Mouse (Mus musculus) embryo, embryonic 10.5 days (tissue): Measurements from ENCODE around the gene Olfml2a.

Source experiments
- DNase-seq: peaks from one replicate; pipeline ENCODE4 v3.0.0-alpha.2; 2015; ENCODE audit warnings: low spot score

Olfml2a gene

DNA sequence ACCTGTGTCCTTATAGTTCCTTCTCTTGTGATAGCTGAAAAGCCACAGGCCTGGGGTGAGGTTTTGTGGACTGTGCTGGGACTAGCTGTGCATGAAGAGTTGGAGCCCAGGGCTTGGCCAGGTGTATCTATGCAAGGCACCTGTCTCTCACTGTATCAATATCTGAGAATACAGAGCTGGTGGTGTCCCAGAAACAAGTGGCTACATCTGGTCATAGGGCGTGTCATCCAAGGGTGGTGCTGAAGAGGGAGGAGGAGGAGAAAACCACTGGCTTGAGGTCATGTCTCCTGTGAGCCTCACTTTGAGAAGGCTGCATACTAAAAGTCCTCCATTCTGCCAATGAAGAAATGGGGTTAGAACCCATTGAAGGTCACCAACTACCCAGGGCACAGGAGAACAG, 6.2 kb downstream of the Olfml2a start:
- DNase-seq = no peak

DNA sequence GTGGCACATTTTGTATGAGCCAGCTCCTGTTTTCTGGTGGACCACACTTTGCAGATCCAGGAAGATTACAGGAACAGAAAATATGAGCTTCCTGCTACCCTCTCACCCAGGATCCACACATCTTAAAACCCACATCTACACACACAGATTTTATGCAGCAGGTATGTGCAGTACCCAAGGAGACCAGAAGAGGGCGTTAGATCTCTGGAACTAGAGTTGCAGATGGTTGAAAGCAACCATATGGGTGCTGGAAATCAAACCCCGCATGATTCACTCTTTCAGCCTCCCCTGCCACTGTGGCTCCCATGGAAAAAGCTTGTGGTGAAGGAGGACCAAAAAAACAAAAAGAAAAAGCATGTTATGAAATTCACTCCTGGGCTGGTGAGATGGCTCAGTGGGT, 7.3 kb downstream of the Olfml2a start:
- DNase-seq = no peak

DNA sequence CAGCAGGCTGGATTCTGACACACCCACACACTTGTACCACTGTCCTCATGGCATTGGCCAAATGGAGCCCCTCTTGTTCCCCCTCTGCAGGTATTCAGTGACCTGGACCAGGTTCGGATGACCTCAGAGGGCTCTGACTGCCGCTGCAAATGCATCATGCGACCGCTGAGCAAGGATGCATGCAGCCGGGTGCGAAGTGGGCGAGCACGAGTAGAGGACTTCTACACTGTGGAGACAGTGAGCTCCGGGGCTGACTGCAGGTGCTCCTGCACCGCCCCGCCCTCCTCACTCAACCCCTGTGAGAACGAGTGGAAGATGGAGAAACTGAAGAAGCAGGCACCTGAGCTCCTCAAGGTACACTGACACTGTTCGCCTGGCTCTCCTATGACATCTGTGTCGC, 9.6 kb downstream of the Olfml2a start:
- no peak for DNase-seq

DNA sequence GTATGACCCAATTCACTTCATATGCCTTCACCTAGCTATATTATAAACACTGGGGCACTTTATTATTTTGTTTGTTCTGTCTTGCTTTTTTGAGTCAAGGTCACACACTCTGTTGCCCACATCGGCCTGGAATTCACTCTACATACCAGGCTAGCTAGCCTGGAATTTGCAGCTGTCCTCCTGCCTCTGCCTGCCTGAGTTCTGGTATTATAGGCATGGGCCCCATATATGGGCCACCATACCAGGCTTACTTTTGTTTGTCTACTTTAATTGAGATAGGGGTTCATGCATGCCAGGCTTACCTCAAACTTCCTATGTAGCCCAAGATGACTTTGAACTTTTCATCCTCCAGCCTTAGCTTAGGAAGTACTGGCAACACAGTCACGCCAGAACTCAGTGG, 10.1 kb downstream of the Olfml2a start:
- DNase-seq = no peak

DNA sequence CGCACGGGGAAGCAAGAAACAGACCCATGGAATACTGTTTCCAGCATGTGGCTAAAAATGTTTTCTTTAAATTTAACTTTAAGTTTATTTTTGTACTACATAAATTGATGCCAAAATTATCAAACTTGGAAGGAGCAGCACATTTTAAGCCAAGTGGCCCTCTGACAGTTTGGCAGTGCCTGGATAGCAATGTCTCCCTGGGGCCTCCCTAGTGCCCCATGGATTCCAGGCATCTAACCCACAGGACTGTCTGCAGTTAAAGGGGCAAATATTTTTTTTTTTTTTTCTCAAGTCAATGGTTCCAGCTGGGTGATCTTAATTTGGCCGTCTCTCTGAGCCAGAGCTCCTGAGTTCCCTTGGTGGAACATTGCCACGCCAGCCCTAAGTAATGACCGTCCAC, 11.4 kb downstream of the Olfml2a start:
- DNase-seq = no peak

DNA sequence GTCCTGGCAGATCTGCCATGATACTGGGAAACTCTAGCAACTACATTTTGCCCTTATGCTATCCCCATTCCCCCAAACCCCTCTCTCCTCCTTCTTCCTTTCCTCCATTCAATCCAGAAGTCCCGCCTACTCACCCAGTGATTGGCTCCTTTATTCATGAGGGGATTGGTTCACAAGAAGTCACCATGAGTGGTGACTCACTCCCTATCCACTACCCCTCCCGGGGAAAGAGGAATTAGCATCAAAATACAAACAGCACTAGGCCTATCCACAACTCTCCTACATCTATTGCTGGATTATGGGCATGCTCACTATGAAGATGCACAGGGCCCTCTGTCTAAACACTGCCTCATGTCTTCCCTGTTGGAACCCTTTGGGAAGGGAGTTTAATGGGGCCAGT, 12.2 kb downstream of the Olfml2a start:
- DNase-seq = no peak

DNA sequence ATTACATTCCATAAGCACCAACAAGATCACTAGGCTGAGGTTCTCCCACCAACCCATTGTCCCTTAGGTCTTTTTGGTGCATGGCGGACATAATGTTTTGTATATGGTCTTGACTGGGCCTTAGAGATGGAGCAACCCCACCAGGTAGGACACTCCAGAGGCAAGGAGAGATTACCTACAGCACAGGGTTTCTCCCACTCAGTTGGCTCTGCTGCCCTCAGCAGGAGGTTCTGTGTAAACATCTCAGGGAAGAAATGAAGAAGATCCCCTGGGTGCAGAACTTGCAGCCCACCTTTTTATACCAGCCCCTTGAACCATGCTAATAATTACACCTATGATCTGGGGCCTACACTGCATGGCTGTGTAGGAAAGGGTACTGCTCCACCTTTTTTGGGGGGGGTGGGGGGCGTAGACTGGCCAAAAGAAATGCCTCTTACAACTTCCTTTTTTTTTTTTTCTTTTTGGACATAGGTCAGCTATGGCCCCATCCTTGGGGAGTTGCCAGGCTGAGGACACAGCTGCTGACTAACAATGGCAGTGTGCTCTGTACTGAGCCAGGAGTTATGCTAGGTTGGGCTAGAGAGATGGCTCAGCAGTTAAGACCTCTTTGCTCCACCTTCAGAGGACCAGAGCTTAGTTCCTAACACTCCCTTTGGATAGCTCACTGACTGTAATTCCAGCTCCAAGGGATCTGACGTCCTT, 12.8 kb downstream of the Olfml2a start:
- DNase-seq = no peak

DNA sequence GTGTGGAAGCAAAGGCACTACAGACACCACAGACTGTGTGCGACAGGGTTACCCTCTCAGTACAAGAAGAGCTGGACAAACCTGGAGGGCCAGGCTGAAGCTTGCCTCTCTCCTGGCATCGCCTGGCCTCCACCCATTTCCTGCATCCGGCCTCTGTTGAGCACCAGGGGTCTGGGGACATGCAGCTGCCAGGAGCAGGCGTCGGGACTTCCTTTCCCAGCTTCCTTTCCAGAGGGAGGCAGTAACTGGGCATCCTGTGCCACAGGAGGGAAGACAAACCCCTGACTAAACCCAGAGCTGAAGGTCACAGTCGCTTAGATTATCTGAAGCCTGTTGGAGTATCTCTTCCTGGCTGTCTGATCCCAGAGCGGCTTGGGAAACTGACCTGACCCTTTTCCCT, 15.8 kb downstream of the Olfml2a start:
- no peak for DNase-seq

DNA sequence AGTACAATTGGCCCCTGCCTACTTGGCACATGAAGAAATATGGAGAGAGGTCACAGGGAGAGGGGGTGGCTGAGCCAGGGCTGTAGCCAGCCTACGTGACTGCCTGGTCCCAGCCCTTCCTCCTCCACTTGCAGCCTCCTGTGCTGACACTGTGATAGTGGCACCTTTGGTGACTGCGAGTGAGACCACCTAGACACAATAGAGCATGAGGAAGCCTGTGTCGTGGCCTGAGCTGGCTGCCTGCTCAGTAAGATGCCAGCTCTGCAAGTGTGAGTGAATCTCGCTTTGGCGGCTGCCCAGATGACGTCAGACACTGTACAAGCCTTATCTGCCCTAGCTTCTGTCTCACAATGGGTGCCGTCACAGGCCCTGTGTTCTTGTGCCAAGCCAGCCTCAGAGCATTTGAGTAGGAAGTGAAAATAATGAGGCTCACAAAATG, 18.5 kb downstream of the Olfml2a start:
- no peak for DNase-seq

DNA sequence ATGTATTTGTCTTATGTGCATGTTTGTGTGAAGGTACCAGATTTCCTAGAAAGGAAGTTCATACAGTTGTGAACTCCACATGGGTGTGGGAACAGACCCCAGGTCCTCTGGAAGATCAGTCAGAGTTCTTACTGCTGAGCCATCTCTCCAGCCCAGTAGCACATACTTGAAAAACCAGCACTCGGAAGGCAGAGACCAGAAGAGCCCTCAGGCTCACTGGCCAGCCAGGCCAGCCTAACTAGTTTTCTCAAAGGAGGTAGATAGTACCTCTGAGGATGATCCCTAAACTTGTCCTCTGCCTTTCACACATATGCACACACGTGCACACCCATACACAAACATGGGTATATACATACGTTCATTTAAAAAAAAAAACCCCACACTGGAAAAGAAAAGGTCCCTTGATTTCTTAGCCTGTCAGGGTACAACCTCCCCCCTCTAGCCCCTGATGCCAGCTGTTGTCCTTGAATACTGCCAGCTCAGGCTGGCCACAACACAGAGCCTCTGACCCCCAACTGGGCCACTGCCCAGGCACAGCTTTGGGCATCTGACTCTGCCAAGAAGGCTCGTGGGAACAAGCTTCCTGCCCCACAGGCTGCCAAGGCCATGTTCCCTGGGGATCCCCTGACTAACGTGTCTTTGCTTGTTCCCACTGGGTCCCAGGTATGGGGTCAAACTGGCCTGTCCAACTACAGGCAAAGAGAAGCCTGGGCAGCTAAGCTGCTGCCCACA, 21.5 kb downstream of the Olfml2a start:
- no peak for DNase-seq

DNA sequence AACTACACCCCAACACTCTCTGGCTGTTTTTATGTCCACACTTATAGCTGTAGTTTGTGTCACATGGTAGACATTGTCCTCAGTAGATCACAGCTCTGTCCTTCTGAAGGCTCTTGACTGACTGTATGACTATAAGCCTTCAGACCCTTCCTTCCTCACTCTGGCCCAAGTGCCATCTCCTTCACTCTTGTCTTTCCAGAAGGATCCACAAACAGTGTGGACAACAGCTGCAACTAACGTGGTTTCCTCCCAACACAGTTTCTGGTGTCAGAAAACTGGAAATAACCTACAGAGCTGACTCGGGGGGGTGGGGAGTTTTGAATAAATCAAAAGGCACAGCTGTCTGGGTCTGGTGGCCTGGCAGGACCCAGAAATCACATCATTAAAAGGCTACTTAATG, 24.3 kb downstream of the Olfml2a start:
- no peak for DNase-seq

DNA sequence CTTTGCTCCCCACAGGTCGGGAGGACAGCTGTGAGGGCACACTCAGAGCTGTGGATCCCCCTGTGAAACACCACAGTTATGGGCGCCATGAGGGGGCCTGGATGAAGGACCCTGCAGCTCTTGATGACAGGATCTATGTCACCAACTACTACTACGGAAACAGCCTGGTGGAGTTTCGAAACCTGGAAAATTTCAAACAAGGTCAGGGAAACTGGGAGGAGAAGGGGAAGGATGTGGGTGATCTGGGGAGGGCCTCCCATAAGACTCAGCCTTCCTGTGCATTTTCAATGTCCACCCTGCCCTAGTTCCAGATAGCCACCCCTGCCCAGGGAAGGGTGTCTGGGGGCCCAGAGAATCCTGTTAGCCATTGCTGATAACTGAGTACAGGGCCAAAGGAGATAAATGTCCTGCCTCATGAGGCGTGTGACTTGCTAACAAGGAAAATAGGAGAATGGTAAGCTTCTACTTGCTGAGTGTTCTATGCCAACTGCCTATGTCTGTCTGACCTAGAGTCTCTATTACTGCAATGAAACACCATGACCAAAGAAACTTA, 26.0 kb downstream of the Olfml2a start:
- no peak for DNase-seq

DNA sequence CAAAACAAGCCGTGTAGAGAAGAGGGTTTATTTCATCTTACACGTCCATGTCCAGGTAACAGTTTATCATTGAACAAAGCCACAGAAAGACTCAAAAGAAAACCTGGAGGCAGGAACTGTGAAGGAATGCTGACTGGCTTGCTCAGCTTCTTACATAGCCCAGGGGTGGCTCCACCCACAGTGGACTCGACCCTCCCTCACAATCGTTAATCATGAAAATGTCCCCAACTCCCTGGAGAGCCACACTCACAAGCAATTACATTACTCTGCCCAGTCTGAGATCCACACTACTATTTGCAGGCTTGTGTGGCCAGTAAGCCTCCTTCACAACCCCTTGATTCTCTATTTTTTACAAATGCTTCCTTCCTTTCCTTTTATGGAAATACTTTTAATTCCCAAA, 32.4 kb downstream of the Olfml2a start:
- peak; percentile 79 for DNase-seq

DNA sequence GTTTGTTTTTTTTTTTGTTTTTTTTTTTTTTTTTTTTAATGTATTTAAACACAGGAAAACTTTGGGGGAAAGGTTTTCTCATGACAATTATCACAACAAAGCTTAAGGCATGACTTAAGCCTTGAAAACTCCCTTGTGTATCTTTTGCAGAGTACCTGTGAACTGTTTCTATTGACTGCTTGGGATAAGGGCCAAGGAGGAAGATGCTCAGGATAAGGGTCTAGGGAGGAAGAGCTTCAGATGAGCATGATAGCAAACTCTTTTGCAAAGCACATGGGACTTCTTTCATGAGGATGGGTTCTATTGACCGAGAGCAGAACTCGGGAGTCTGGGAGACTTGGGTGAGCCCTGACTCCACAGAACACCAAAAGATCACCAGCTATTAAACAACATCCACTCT, 37.9 kb downstream of the Olfml2a start:
- DNase-seq = no peak

DNA sequence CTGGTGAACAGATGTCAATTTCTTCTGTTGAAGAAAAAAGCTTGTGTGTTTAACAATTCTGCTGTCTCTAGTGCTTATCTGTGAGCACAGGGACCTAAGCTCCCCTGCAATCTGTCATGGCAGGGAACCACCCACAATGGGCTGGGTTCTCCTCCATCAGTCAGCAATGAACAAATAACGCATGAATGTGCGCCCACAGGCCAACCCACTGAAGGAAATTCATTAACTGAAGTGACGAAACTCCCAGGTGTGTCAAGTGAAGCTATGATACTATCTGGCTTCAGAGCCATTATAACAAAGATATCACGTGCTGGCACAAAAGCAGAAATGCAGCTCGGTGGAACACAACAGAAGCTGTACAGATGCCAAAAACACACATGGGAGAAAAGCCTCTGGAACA, 38.3 kb downstream of the Olfml2a start:
- DNase-seq = no peak

DNA sequence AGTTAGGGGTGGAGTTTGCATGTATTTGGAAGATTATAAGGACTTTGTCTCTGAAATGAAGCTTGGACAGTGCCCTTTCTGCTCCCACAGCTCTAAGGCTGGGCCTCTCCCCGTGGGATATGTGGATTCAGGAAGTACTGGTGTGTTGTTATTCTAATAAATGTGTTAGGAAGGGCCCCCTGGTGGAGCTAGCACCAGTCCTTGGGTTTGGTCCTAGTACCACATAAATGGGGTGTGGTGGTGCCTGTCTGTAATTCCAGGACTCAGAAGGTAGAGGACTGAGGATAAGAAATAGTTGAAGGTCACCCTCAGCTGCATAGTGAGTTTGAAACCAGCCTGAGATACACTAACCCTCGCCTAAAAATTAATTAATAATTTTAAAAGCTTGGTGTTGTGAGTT, 41.4 kb downstream of the Olfml2a start:
- DNase-seq = no peak

DNA sequence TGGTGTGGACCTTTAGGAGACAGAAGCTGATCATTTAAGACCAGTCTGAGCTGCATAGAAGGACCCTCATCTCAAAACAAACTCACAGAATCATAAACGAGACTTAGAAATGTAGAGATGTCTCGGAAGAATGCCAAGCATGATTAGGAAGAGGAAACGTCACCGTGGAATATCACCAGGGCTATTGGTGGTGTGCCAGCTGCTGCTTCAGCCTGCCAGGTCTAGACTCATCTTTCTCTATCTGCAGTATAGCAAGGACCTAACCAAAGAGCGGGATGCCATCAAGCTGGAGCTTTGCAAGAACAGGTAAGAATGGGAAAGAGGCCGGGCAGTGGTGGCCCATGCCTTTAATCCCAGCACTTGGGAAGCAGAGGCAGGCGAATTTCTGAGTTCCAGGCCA, 41.9 kb downstream of the Olfml2a start:
- DNase-seq = no peak

DNA sequence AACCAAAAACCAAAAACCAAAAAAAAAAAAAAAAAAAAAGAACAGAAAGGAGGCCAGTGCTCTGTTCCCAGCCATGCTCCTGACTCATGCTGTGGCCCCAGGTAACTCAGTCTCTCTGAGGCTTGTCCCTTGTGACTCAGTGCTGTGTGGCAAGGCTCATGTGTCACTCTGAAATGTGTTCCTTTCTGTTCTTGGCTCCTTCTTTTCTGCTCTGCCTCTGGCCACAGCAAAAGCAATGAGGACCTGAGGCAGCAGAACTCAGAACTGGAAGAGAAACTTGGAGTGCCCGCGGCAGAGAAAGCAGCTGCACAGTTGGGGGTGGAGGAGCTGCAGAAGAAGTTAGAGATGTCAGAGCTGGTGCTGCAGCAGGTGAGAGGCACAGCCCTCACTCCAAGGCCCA, 42.4 kb downstream of the Olfml2a start:
- no peak for DNase-seq

DNA sequence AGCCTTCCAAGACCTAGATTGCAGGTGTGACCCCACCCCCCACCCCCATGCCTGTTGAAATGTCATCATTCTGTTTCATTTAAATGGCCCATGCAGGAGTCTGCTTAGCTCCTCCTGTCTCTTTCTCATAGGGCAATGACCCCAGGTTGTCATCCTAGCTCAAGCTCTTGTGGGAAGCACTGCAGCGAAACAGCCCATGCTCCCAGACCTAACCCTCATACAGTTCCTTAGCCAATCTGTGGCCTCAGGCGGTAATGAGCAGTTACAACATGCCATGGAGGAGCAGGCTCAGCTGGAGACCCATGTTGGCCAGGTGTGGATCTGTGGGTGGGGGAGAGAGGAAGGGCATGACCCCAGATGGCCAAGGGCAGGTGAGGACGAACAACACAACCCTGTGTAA, 43.4 kb downstream of the Olfml2a start:
- DNase-seq = no peak

DNA sequence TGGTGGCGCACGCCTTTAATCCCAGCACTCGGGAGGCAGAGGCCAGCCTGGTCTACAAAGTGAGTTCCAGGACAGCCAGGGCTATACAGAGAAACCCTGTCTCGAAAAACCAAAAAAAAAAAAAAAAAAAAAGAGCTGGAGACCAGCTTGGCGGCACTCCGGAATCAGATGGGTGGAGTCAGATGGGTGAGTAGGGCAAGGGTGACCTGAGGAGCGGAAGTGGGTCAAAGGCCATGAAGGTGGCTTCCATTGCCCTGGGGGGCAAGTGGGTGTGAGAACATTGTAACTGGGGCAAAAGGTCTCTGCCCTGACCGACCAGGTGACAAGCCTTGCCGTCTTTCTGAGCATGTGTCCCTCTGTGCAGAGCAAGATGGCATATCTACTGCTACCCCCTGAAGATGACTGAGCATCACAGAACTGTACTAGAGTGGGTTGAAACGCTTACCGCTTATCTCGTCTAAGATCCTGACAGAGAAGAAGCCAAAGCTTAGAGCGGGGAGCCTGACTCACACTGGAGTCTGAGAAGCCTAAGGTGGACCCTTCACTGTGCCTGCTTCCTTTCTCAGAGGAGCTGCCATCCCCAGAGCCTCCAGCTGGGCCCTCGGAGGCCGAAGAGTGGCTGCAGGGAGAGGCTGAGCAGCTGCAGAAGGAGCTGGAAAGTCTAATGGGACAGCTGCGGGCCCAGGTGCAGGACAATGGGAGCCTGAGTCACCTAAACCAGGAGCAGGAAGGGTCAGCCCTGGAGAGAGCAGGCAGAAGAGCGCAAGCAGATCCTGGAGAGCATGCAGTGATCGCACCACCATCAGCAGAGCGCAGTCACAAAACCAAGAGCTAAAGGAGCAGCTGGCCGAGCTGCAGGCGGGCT, 44.4 kb downstream of the Olfml2a start:
- DNase-seq = no peak

DNA sequence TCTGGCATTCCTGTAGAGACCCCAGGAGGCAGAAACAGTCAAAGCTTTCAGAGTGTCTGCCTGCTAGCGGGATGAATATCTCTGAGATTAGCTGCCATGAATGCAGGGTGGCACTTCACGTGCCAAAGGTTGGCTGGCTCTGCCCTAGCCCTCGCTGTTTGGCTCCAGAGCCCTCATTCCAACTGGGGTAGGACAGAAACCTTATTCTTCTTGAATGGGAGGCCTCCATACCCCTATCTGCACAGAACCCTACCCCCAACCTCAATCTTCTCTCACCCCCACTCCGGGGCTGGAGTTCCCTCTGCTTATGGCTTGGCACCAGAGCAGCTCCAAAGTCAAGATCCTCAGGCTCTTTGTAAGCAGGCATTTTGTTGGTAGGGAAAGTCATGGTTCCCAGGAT, 46.1 kb downstream of the Olfml2a start:
- no peak for DNase-seq

DNA sequence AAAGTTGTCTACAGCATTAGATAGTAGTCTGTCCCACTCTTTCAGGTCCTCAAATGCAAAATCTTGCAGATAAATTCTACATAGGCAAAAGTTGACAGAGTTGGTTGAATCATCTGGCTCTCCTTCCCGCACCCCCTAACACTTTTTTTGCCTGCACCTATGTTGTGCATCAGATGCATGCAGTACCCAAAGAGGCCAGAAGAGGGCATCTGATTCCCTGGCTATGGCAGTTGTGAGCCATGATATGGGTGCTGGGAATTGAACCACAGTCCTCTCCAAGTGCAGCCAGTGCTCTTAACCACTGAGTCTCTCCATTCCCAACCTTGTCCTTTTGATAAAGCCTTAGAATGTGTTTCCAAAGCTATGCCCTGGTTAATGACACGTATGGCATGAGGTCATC, 51.7 kb downstream of the Olfml2a start:
- no peak for DNase-seq

DNA sequence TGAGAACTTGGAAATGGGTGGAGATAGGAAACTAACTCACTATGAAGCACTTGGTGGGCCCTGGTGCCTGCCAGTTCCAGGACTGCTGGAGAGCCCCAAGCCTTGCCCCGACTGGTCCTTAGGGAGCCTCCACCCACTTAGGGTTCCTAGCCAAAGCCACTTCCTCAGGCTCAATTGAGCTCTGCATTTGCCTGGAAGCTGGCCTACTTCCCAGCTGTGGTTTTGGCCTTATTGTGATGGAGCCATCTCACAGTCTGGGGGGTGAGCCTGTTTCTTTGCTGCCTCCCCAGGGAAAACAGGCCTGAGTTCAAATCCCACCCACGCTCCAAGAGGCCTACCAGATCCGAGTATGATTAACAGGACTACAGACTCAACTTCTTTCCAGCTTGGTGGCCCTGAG, 54.8 kb downstream of the Olfml2a start:
- DNase-seq = no peak
